Mouse (Mus musculus) myocyte (in vitro differentiated cells): ENCODE data around the gene Edar. TPM values are rescaled to one million over a fixed set of nuclear protein-coding genes. Genes with fewer than 3 reads are reported as not detected.
"Not testable (repeated sequence)": the region's sequence is repeated elsewhere in the genome, so short reads cannot be mapped to it uniquely, and the experiment has no call there.

Experiments used
- H3K27me3 ChIP-seq: one replicate; pipeline ENCODE4 v1.6.1; 2011; ENCODE audit not compliant: control insufficient read depth, insufficient read depth, insufficient read length
- H3K36me3 ChIP-seq: one replicate; pipeline ENCODE4 v1.6.1; 2011; ENCODE audit not compliant: control insufficient read depth, insufficient read depth
- H3K4me2 ChIP-seq: one replicate; pipeline ENCODE4 v1.6.1; 2011; ENCODE audit warnings: low read depth, control low read depth
- H3K4me3 ChIP-seq: one replicate; pipeline ENCODE4 v1.5.1; 2011; ENCODE audit warnings: mild to moderate bottlenecking, control low read depth, moderate library complexity
- H3K79me2 ChIP-seq: one replicate; pipeline ENCODE4 v1.6.1; 2011; ENCODE audit not compliant: control insufficient read depth, insufficient read depth
- H3ac ChIP-seq: one replicate; pipeline ENCODE4 v1.6.1; 2011; ENCODE audit not compliant: control insufficient read depth, insufficient read length
- CEBPB ChIP-seq: IDR thresholded peaks from 2 replicates; pipeline ENCODE4 v1.6.1; 2011; ENCODE audit warnings: mild to moderate bottlenecking, moderate library complexity; ENCODE audit not compliant: poor library complexity, insufficient read depth, severe bottlenecking
- E2F4 ChIP-seq: IDR thresholded peaks from one replicate; pipeline ENCODE4 v1.6.1; 2011; ENCODE audit warnings: mild to moderate bottlenecking, control low read depth, moderate library complexity; ENCODE audit not compliant: insufficient read depth
- MAX ChIP-seq: IDR thresholded peaks from one replicate; pipeline ENCODE4 v1.6.1; 2011; ENCODE audit warnings: low read depth, mild to moderate bottlenecking, control low read depth
- MYOD1 ChIP-seq, 3 experiments: IDR thresholded peaks; one replicate each; pipeline ENCODE4 v1.6.1; 2011; ENCODE audit warnings: control low read depth in 2 of 3, low read depth in 2 of 3, mild to moderate bottlenecking in 2 of 3, moderate library complexity in 1 of 3; ENCODE audit not compliant: insufficient read length in 2 of 3, control insufficient read depth in 1 of 3
- MYOG ChIP-seq, 3 experiments: IDR thresholded peaks; one replicate each; pipeline ENCODE4 v1.6.1; 2011; ENCODE audit warnings: control low read depth in 2 of 3, low read depth in 2 of 3, mild to moderate bottlenecking in 2 of 3; ENCODE audit not compliant: insufficient read length in 2 of 3, control insufficient read depth in 1 of 3, insufficient read depth in 1 of 3
- POLR2A ChIP-seq: IDR thresholded peaks from one replicate; pipeline ENCODE4 v1.6.1; 2011; ENCODE audit warnings: low read depth, mild to moderate bottlenecking, control low read depth, moderate library complexity; ENCODE audit not compliant: insufficient read length
- POLR2AphosphoS2 ChIP-seq: IDR thresholded peaks from one replicate; pipeline ENCODE4 v1.6.1; 2011; ENCODE audit warnings: low read depth, control low read depth; ENCODE audit not compliant: insufficient read length
- REST ChIP-seq: IDR thresholded peaks from one replicate; pipeline ENCODE4 v1.6.1; 2011; ENCODE audit warnings: mild to moderate bottlenecking, control low read depth, moderate library complexity; ENCODE audit not compliant: insufficient read depth, insufficient read length
- SRF ChIP-seq: IDR thresholded peaks from one replicate; pipeline ENCODE4 v1.6.1; 2011; ENCODE audit warnings: low read depth; ENCODE audit not compliant: control insufficient read depth, insufficient read length
- TCF12 ChIP-seq: IDR thresholded peaks from one replicate; pipeline ENCODE4 v1.6.1; 2011; ENCODE audit warnings: mild to moderate bottlenecking, control low read depth; ENCODE audit not compliant: poor library complexity, insufficient read depth, severe bottlenecking
- TCF3 ChIP-seq: IDR thresholded peaks from one replicate; pipeline ENCODE4 v1.6.1; 2011; ENCODE audit warnings: low read depth, control low read depth; ENCODE audit not compliant: insufficient read length
- USF1 ChIP-seq: IDR thresholded peaks from one replicate; pipeline ENCODE4 v1.6.1; 2011; ENCODE audit warnings: low read depth, mild to moderate bottlenecking, control low read depth, moderate library complexity
- polyA plus RNA-seq: library from polyadenylated mRNA; unstranded; fragments of >200 nt; fragmentation: generic; extraction: Trizol; gene quantifications from one replicate; pipeline ENCODE4 v1.2.1, GENCODE M21; 2012; ENCODE audit warnings: missing spikeins

Edar gene
- not detected for polyA plus RNA-seq

- H3K79me2 ChIP-seq, result no peaks in the 10 kb centered on the region
- no peak within 1 kb of the TSS for H3ac ChIP-seq
- peaks cover 8% of the 10 kb centered on the region for H3K27me3 ChIP-seq
- no peak within 1 kb of the TSS for H3K4me2 ChIP-seq
- no peaks in the 10 kb centered on the region for H3K36me3 ChIP-seq
- no peak within 1 kb of the TSS for H3K4me3 ChIP-seq
- TF ChIP-seq TCF12 (no peak), USF1 (no peak), MYOG (IDR thresholded peaks at IDR 0.05; ENCODE audit: control insufficient read depth in 1 of 3, insufficient read depth in 1 of 3, insufficient read length in 2 of 3, low read depth in 2 of 3) (no peak), POLR2A (no peak), MAX (no peak), MYOD1 (IDR thresholded peaks at IDR 0.05; ENCODE audit: control insufficient read depth in 1 of 3, insufficient read length in 2 of 3, low read depth in 2 of 3) (no peak), REST (no peak), SRF (no peak), E2F4 (no peak), CEBPB (no peak)
Observed at GRCm38 (mm10) chr10:58675533-58675932, at the start of gene Edar. Edar (minus strand) TSS chr10:58675654.

GRCm38 (mm10) chr10:58718110-58718509 is 42.7 kb upstream of the Edar start, which contains the start of gene Gm17542:
Gm17542 (minus strand) TSS chr10:58718210.
- H3ac ChIP-seq, H3K4me3 ChIP-seq, H3K4me2 ChIP-seq, H3K79me2 ChIP-seq, H3K36me3 ChIP-seq, H3K27me3 ChIP-seq: not testable (repeated sequence)

GRCm38 (mm10) chr10:58714789-58715148 is 39.3 kb upstream of the Edar start:
- no peak overlapping the region for H3ac ChIP-seq

GRCm38 (mm10) chr10:58713855-58714788 is 38.7 kb upstream of the Edar start:
- no peak for TF ChIP-seq MYOG (IDR thresholded peaks at IDR 0.05; ENCODE audit: control insufficient read depth in 1 of 3, insufficient read depth in 1 of 3, insufficient read length in 2 of 3, low read depth in 2 of 3)
- H3K4me3 ChIP-seq, result no peak overlapping the region
- H3K4me2 ChIP-seq, result peak overlapping the region; percentile 6
- H3K36me3 ChIP-seq, result no peaks in the 10 kb centered on the region
- no peaks in the 10 kb centered on the region for H3K27me3 ChIP-seq
- H3K79me2 ChIP-seq, result no peaks in the 10 kb centered on the region
- H3ac ChIP-seq, result no peak overlapping the region

More at GRCm38 (mm10) chr10:58714789-58715148, 39.3 kb upstream of the Edar start:
- Histone ChIP-seq H3K4me2 (no peak overlapping the region), H3K79me2 (no peaks in the 10 kb centered on the region), H3K27me3 (no peaks in the 10 kb centered on the region), H3K36me3 (no peaks in the 10 kb centered on the region), H3K4me3 (no peak overlapping the region)
- TF ChIP-seq TCF3 (no peak), SRF (no peak), MYOG (IDR thresholded peaks at IDR 0.05; ENCODE audit: control insufficient read depth in 1 of 3, insufficient read depth in 1 of 3, insufficient read length in 2 of 3, low read depth in 2 of 3) (no peak), POLR2AphosphoS2 (no peak), USF1 (no peak), TCF12 (no peak), MAX (no peak), MYOD1 (IDR thresholded peaks at IDR 0.05; ENCODE audit: control insufficient read depth in 1 of 3, insufficient read length in 2 of 3, low read depth in 2 of 3) (no peak), CEBPB (no peak), POLR2A (no peak), E2F4 (no peak), REST (no peak)

GRCm38 (mm10) chr10:58713225-58713624 is 37.8 kb upstream of the Edar start:
- TF ChIP-seq TCF3 (no peak), POLR2A (no peak), USF1 (no peak)

More at GRCm38 (mm10) chr10:58713225-58713624, 37.8 kb upstream of the Edar start:
- Histone ChIP-seq H3ac (no peak overlapping the region), H3K79me2 (no peaks in the 10 kb centered on the region), H3K27me3 (no peaks in the 10 kb centered on the region), H3K4me2 (no peak overlapping the region), H3K4me3 (no peak overlapping the region), H3K36me3 (no peaks in the 10 kb centered on the region)
